Mouse (Mus musculus) layer of hippocampus, adult 9-10 months (tissue): ENCODE data around the gene Oca2.

Experiments
- DNase-seq: peaks from one replicate; pipeline ENCODE4 v3.0.0; 2022; ENCODE audit warnings: low spot score

Oca2 gene

GRCm38 (mm10) chr7:56239543-56239942, at the start of gene Oca2:
Gene Oca2, plus strand, starts transcription at chr7:56239760.
- DNase-seq = no peak

GRCm38 (mm10) chr7:56191041-56191440, 48.5 kb upstream of the Oca2 start:
- DNase-seq = no peak

- DNase-seq = no peak
Measured at GRCm38 (mm10) chr7:56191661-56192060, 47.9 kb upstream of the Oca2 start.

GRCm38 (mm10) chr7:56201483-56202218, 37.9 kb upstream of the Oca2 start:
- no peak for DNase-seq

GRCm38 (mm10) chr7:56202843-56203242, 36.7 kb upstream of the Oca2 start:
- no peak for DNase-seq

- DNase-seq = no peak
Measured at GRCm38 (mm10) chr7:56203286-56203685, 36.3 kb upstream of the Oca2 start.

- DNase-seq = no peak
Measured at GRCm38 (mm10) chr7:56204877-56205276, 34.7 kb upstream of the Oca2 start.

- DNase-seq = no peak
Measured at GRCm38 (mm10) chr7:56220811-56221210, 18.7 kb upstream of the Oca2 start.

GRCm38 (mm10) chr7:56235794-56236423, 3.7 kb upstream of the Oca2 start:
- DNase-seq = no peak

GRCm38 (mm10) chr7:56236617-56237016, 2.9 kb upstream of the Oca2 start:
- no peak for DNase-seq

GRCm38 (mm10) chr7:56254568-56254967, 15.0 kb downstream of the Oca2 start:
- DNase-seq = no peak

- no peak for DNase-seq
Measured at GRCm38 (mm10) chr7:56257875-56258441, 18.4 kb downstream of the Oca2 start.

GRCm38 (mm10) chr7:56277506-56277905, 37.9 kb downstream of the Oca2 start:
- DNase-seq = no peak

- peak; percentile 84 for DNase-seq
Measured at GRCm38 (mm10) chr7:56291468-56292115, 52.0 kb downstream of the Oca2 start.

- no peak for DNase-seq
Measured at GRCm38 (mm10) chr7:56304408-56304807, 64.8 kb downstream of the Oca2 start.

GRCm38 (mm10) chr7:56314358-56314757, 74.8 kb downstream of the Oca2 start:
- DNase-seq = no peak

- no peak for DNase-seq
Measured at GRCm38 (mm10) chr7:56315630-56316529, 76.3 kb downstream of the Oca2 start.

- no peak for DNase-seq
Measured at GRCm38 (mm10) chr7:56327738-56328137, 88.2 kb downstream of the Oca2 start.

- DNase-seq = no peak
Measured at GRCm38 (mm10) chr7:56348528-56348927, 109.0 kb downstream of the Oca2 start.

GRCm38 (mm10) chr7:56356658-56357342, 117.2 kb downstream of the Oca2 start:
- peak; percentile 31 for DNase-seq

GRCm38 (mm10) chr7:56381750-56382421, 142.3 kb downstream of the Oca2 start:
- no peak for DNase-seq
